Mouse (Mus musculus) thymus, postnatal 4 days (tissue): Measurements from ENCODE around the gene Ints11.

Source experiments
- DNase-seq: peaks from one replicate; pipeline ENCODE4 v3.0.0; 2021

Gene Ints11

GRCm38 (mm10) chr4:155848434-155849095, 20.8 kb upstream of the Ints11 start:
- DNase-seq, result peak; percentile 31

GRCm38 (mm10) chr4:155849391-155849790, 20.0 kb upstream of the Ints11 start:
- DNase-seq, result no peak

GRCm38 (mm10) chr4:155849792-155850451, 19.4 kb upstream of the Ints11 start:
- DNase-seq, result no peak

- DNase-seq, result no peak
Measured at GRCm38 (mm10) chr4:155851368-155851767, 18.0 kb upstream of the Ints11 start.

GRCm38 (mm10) chr4:155851951-155852411, 17.4 kb upstream of the Ints11 start:
- DNase-seq, result no peak

- DNase-seq, result no peak
Measured at GRCm38 (mm10) chr4:155853421-155853820, 15.9 kb upstream of the Ints11 start.

- no peak for DNase-seq
Measured at GRCm38 (mm10) chr4:155854991-155855390, 14.4 kb upstream of the Ints11 start.

GRCm38 (mm10) chr4:155856071-155856470, 13.3 kb upstream of the Ints11 start:
- DNase-seq, result no peak

GRCm38 (mm10) chr4:155856881-155857280, 12.5 kb upstream of the Ints11 start:
- DNase-seq, result no peak

GRCm38 (mm10) chr4:155859318-155859717, 10.0 kb upstream of the Ints11 start:
- DNase-seq, result peak; percentile 75

GRCm38 (mm10) chr4:155861787-155862186, 7.6 kb upstream of the Ints11 start:
- no peak for DNase-seq

GRCm38 (mm10) chr4:155863001-155863400, 6.3 kb upstream of the Ints11 start, which contains the start of gene Tas1r3:
TSS of gene Tas1r3 (minus strand) at chr4:155863362.
- no peak for DNase-seq

- DNase-seq, result peak; percentile 28
Measured at GRCm38 (mm10) chr4:155868614-155869298, 590 bp upstream of the Ints11 start.

GRCm38 (mm10) chr4:155871404-155871803, 2.1 kb downstream of the Ints11 start:
- no peak for DNase-seq

GRCm38 (mm10) chr4:155883587-155883986, 14.2 kb downstream of the Ints11 start:
- no peak for DNase-seq

- DNase-seq, result no peak
Measured at GRCm38 (mm10) chr4:155886330-155886729, 17.0 kb downstream of the Ints11 start.

- no peak for DNase-seq
Measured at GRCm38 (mm10) chr4:155887674-155888073, 18.3 kb downstream of the Ints11 start.

- DNase-seq, result no peak
Measured at GRCm38 (mm10) chr4:155888181-155888580, 18.8 kb downstream of the Ints11 start.

- DNase-seq, result peak; percentile 5
Measured at GRCm38 (mm10) chr4:155889316-155889715, 20.0 kb downstream of the Ints11 start.

- DNase-seq, result no peak
Measured at GRCm38 (mm10) chr4:155891011-155891471, 21.7 kb downstream of the Ints11 start.

- peak; percentile 100 for DNase-seq
Measured at GRCm38 (mm10) chr4:155891551-155892001, 22.2 kb downstream of the Ints11 start, which contains the start of the genes Pusl1 and Acap3. TSS of gene Pusl1 (minus strand) at chr4:155891781. TSS of gene Acap3 (plus strand) at chr4:155891822.

GRCm38 (mm10) chr4:155892017-155892416, 22.7 kb downstream of the Ints11 start:
- peak; percentile 91 for DNase-seq
